In the genomic region with DNA sequence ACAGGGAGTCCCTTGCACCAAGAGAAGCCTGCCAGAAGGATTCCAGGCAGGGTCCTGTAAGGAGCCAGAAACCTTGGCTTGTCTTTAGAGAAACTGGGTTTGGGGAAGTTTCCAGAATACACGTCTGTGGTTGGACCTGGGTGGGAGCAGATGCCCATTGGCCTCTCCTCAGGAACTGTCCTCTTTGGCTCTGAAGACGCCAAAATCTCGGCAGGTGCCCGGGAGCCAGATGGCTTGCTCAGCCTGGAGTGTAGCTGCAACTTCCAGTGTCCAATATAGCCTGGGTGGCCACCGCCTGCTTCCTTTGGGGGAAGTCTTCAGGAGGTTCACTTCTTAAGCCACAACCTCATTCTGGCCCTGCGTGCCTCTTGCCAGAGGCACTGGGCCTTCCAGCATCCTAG, we compare ENCODE assay signal across 8 mouse cellular contexts. TPM values are rescaled to one million over a fixed set of nuclear protein-coding genes. Genes with fewer than 3 reads are reported as not detected.
A peak's percentile ranks its signal among the peaks of the same experiment; 100 is the strongest.
DNase-seq lines count a peak whose midpoint lies in the region; ATAC-seq lines count a peak whose summit lies in the region.

No protein-coding gene starts in this region.

- H3K4me2 ChIP-seq in embryonic facial prominence, embryonic 12.5 days (replicated peaks) = no peak overlapping the region
- peak overlapping the region; percentile 56 for H3K4me2 ChIP-seq in intestine, embryonic 14.5 days (ENCODE audit: low read length)
- peak overlapping the region; percentile 70 for H3K4me2 ChIP-seq in midbrain, embryonic 16.5 days (ENCODE audit: low read length)

- H3K4me3 ChIP-seq in embryonic facial prominence, embryonic 12.5 days = 0 out of 2 replicates have a peak overlapping the region, but pooled peaks have one; percentile 35
- H3K4me3 ChIP-seq in intestine, embryonic 14.5 days (ENCODE audit: low read depth, low read length) = no peak overlapping the region
- peak overlapping the region; percentile 53 for H3K4me3 ChIP-seq in midbrain, embryonic 16.5 days (ENCODE audit: low read depth, low read length)

- no peaks in the 10 kb centered on the region for H3K9me3 ChIP-seq in embryonic facial prominence, embryonic 12.5 days
- H3K9me3 ChIP-seq in intestine, embryonic 14.5 days (ENCODE audit: control insufficient read depth, low read length) = no peaks in the 10 kb centered on the region
- no peaks in the 10 kb centered on the region for H3K9me3 ChIP-seq in midbrain, embryonic 16.5 days (replicated peaks; ENCODE audit: control insufficient read depth, low read length, poor library complexity, severe bottlenecking)

- H3K36me3 ChIP-seq in embryonic facial prominence, embryonic 12.5 days = peaks cover 41% of the 10 kb centered on the region
- H3K36me3 ChIP-seq in intestine, embryonic 14.5 days (ENCODE audit: control insufficient read depth, insufficient read depth, low read length) = peaks cover 36% of the 10 kb centered on the region
- H3K36me3 ChIP-seq in midbrain, embryonic 16.5 days (ENCODE audit: control insufficient read depth, insufficient read depth, low read length) = peaks cover 30% of the 10 kb centered on the region; the same call in 1 of the 2 replicates

- peak; percentile 93 for DNase-seq in heart, adult 11 months
- DNase-seq in heart, postnatal 25 days (ENCODE audit: low spot score) = no peak
- DNase-seq in 416B (ENCODE audit: low read depth) = peak; percentile 49
- DNase-seq in intestine, embryonic 14.5 days (ENCODE audit: low spot score) = no peak
- DNase-seq in thymus, postnatal 14 days = no peak
- DNase-seq in gastrocnemius, postnatal 4 days (ENCODE audit: low spot score in 2 of 2) = no peak

- ATAC-seq in embryonic facial prominence, embryonic 12.5 days (ENCODE audit: insufficient number of reproducible peaks, insufficient read depth, low FRiP score, low TSS enrichment) = no peak
- ATAC-seq in intestine, embryonic 14.5 days (replicated peaks; ENCODE audit: low FRiP score, low TSS enrichment, low read depth) = no peak
- peak; percentile 8 for ATAC-seq in midbrain, embryonic 16.5 days

- peaks cover 45% of the 10 kb centered on the region for H3K27me3 ChIP-seq in embryonic facial prominence, embryonic 12.5 days
- peaks cover 41% of the 10 kb centered on the region for H3K27me3 ChIP-seq in intestine, embryonic 14.5 days (replicated peaks; ENCODE audit: control insufficient read depth, insufficient read depth, low read length)
- H3K27me3 ChIP-seq in midbrain, embryonic 16.5 days (ENCODE audit: control insufficient read depth, insufficient read depth, low read depth, low read length) = peaks cover 38% of the 10 kb centered on the region

- no peak overlapping the region for H3K9ac ChIP-seq in embryonic facial prominence, embryonic 12.5 days
- H3K9ac ChIP-seq in intestine, embryonic 14.5 days (ENCODE audit: low read length) = no peak overlapping the region
- peak overlapping the region; percentile 78; the same call in 1 of the 2 replicates for H3K9ac ChIP-seq in midbrain, embryonic 16.5 days (ENCODE audit: low read depth, low read length)

- WGBS in embryonic facial prominence, embryonic 12.5 days = 33% methylated on average over 6 of the region's 6 CpGs
- WGBS in intestine, embryonic 14.5 days = 28% methylated on average over 6 of the region's 6 CpGs
- WGBS in midbrain, embryonic 16.5 days = 29% methylated on average over 6 of the region's 6 CpGs

- peaks cover 41% of the 10 kb centered on the region for H3K4me1 ChIP-seq in embryonic facial prominence, embryonic 12.5 days
- peaks cover 44% of the 10 kb centered on the region for H3K4me1 ChIP-seq in intestine, embryonic 14.5 days (replicated peaks; ENCODE audit: control insufficient read depth, insufficient read depth, low read length)
- H3K4me1 ChIP-seq in midbrain, embryonic 16.5 days (ENCODE audit: control insufficient read depth, insufficient read depth, low read length) = peaks cover 42% of the 10 kb centered on the region

- no peak overlapping the region for H3K27ac ChIP-seq in embryonic facial prominence, embryonic 12.5 days
- no peak overlapping the region for H3K27ac ChIP-seq in intestine, embryonic 14.5 days (ENCODE audit: low read depth)
- H3K27ac ChIP-seq in midbrain, embryonic 16.5 days (ENCODE audit: low read length) = peak overlapping the region; percentile 32; the same call in 1 of the 2 replicates

- intact Hi-C loops in heart, postnatal 25 days (cut with DNase I) = no loop called here

RNA-seq across cellular contexts. Expression of a gene that starts 0.3 kb away (rescaled TPM):
- total RNA-seq in heart, postnatal 25 days (2021) = under 1 TPM; 0.08 to 0.10 TPM
- 0.20 and 0.24 TPM in 2 replicates for polyA plus RNA-seq in embryonic facial prominence, embryonic 12.5 days (2016; fragmentation: Nextera tagmentation; extraction: Ambion mirVana)
- 1.8 and 2.0 TPM in 2 replicates for polyA plus RNA-seq in intestine, embryonic 14.5 days (2014; fragmentation: Nextera tagmentation; extraction: Ambion mirVana)
- 11.4 and 14.9 TPM in 2 replicates for polyA plus RNA-seq in midbrain, embryonic 16.5 days (2015; fragmentation: Nextera tagmentation; extraction: Ambion mirVana)
- under 1 TPM; 0.07 to 0.08 TPM for total RNA-seq in gastrocnemius, postnatal 4 days (2021)

RNA-seq across cellular contexts. Expression of a gene that starts 6.9 kb away (rescaled TPM):
- total RNA-seq in heart, postnatal 25 days (2021) = 10 to 100 TPM; 63.0 to 70.0 TPM
- 156 and 177 TPM in 2 replicates for polyA plus RNA-seq in embryonic facial prominence, embryonic 12.5 days (2016; fragmentation: Nextera tagmentation; extraction: Ambion mirVana)
- 278 and 287 TPM in 2 replicates for polyA plus RNA-seq in intestine, embryonic 14.5 days (2014; fragmentation: Nextera tagmentation; extraction: Ambion mirVana)
- 148 and 149 TPM in 2 replicates for polyA plus RNA-seq in midbrain, embryonic 16.5 days (2015; fragmentation: Nextera tagmentation; extraction: Ambion mirVana)
- 10 to 100 TPM; 43.0 to 44.8 TPM for total RNA-seq in gastrocnemius, postnatal 4 days (2021)

RNA-seq across cellular contexts. Expression of a gene that starts 7.3 kb away (rescaled TPM):
- 1 to 10 TPM; 1.3 to 3.2 TPM for total RNA-seq in heart, postnatal 25 days (2021)
- 4.2 and 10.1 TPM in 2 replicates for polyA plus RNA-seq in embryonic facial prominence, embryonic 12.5 days (2016; fragmentation: Nextera tagmentation; extraction: Ambion mirVana)
- 59.1 and 85.2 TPM in 2 replicates for polyA plus RNA-seq in intestine, embryonic 14.5 days (2014; fragmentation: Nextera tagmentation; extraction: Ambion mirVana)
- polyA plus RNA-seq in midbrain, embryonic 16.5 days (2015; fragmentation: Nextera tagmentation; extraction: Ambion mirVana) = 0.50 and 2.4 TPM in 2 replicates
- total RNA-seq in gastrocnemius, postnatal 4 days (2021) = 1 to 10 TPM; 2.3 to 2.5 TPM

RNA-seq across cellular contexts. Expression of a gene that starts 24.3 kb away (rescaled TPM):
- 100 to 1,000 TPM; 209 to 218 TPM for total RNA-seq in heart, postnatal 25 days (2021)
- 310 and 331 TPM in 2 replicates for polyA plus RNA-seq in embryonic facial prominence, embryonic 12.5 days (2016; fragmentation: Nextera tagmentation; extraction: Ambion mirVana)
- 356 and 385 TPM in 2 replicates for polyA plus RNA-seq in intestine, embryonic 14.5 days (2014; fragmentation: Nextera tagmentation; extraction: Ambion mirVana)
- polyA plus RNA-seq in midbrain, embryonic 16.5 days (2015; fragmentation: Nextera tagmentation; extraction: Ambion mirVana) = 374 and 380 TPM in 2 replicates
- 100 to 1,000 TPM; 173 to 196 TPM for total RNA-seq in gastrocnemius, postnatal 4 days (2021)

RNA-seq across cellular contexts. Expression of a gene that starts 26.4 kb away (rescaled TPM):
- 10 to 100 TPM; 61.8 to 66.1 TPM for total RNA-seq in heart, postnatal 25 days (2021)
- 79.0 and 84.9 TPM in 2 replicates for polyA plus RNA-seq in embryonic facial prominence, embryonic 12.5 days (2016; fragmentation: Nextera tagmentation; extraction: Ambion mirVana)
- polyA plus RNA-seq in intestine, embryonic 14.5 days (2014; fragmentation: Nextera tagmentation; extraction: Ambion mirVana) = 59.2 and 65.6 TPM in 2 replicates
- 64.7 and 68.3 TPM in 2 replicates for polyA plus RNA-seq in midbrain, embryonic 16.5 days (2015; fragmentation: Nextera tagmentation; extraction: Ambion mirVana)
- 10 to 100 TPM; 59.3 to 65.0 TPM for total RNA-seq in gastrocnemius, postnatal 4 days (2021)

Comparison
In these comparisons a context has a peak if more than half of its experiments do, and no peak if none do; other contexts are left out.
1. DNase-seq: peak in heart, adult 11 months (single experiment) and 416B (single experiment); none in heart, postnatal 25 days (single experiment), intestine, embryonic 14.5 days (single experiment), thymus, postnatal 14 days (single experiment) and gastrocnemius, postnatal 4 days (0 of 2).